Comparison of ENCODE assay signal across 8 mouse cellular contexts in genomic region chr15:51591406-51592068, GRCm38 (mm10).
DNase-seq lines count a peak whose midpoint lies in the region; ATAC-seq and TF ChIP-seq lines count a peak whose summit lies in the region.

No protein-coding gene starts in this region.

- no peaks in the 10 kb centered on the region for H3K79me2 ChIP-seq in myocyte (ENCODE audit: control insufficient read depth, insufficient read depth)

- peaks cover 16% of the 10 kb centered on the region for H3K4me1 ChIP-seq in limb, embryonic 12.5 days (replicated peaks)
- H3K4me1 ChIP-seq in limb, embryonic 10.5 days = peaks cover 17% of the 10 kb centered on the region
- no peaks in the 10 kb centered on the region; the same call in 1 of the 2 replicates for H3K4me1 ChIP-seq in hindbrain, postnatal 0 days (ENCODE audit: insufficient read depth, low read length)

- TF ChIP-seq CTCF in hindbrain, postnatal 0 days (IDR thresholded peaks at IDR 0.05; ENCODE audit: low read depth) = no peak

- H3K27ac ChIP-seq in limb, embryonic 12.5 days = no peak overlapping the region
- H3K27ac ChIP-seq in limb, embryonic 10.5 days = no peak overlapping the region
- peak overlapping the region; percentile 4; the same call in 1 of the 2 replicates for H3K27ac ChIP-seq in hindbrain, postnatal 0 days

- peak; percentile 36 to 53 for DNase-seq in cerebellum, postnatal 10 days
- DNase-seq in cerebellum, adult 9-10 months = no peak
- no peak for DNase-seq in limb, embryonic 10.5 days (ENCODE audit: low spot score)
- DNase-seq in hindbrain, postnatal 0 days (ENCODE audit: low spot score) = peak; percentile 53
- no peak for DNase-seq in adrenal gland, postnatal 4 days (ENCODE audit: low spot score in 2 of 2)
- no peak for DNase-seq in cerebellum, adult 9-11 months

- WGBS in limb, embryonic 12.5 days = 57% methylated on average over 17 of the region's 17 CpGs
- WGBS in limb, embryonic 10.5 days = 70% methylated on average over 17 of the region's 17 CpGs
- 31% methylated on average over 17 of the region's 17 CpGs for WGBS in hindbrain, postnatal 0 days

- no peaks in the 10 kb centered on the region for H3K27me3 ChIP-seq in limb, embryonic 12.5 days
- H3K27me3 ChIP-seq in limb, embryonic 10.5 days (ENCODE audit: low read depth, poor library complexity, severe bottlenecking) = no peaks in the 10 kb centered on the region
- H3K27me3 ChIP-seq in hindbrain, postnatal 0 days (ENCODE audit: insufficient read depth, low read length) = no peaks in the 10 kb centered on the region; the same call in 1 of the 2 replicates
- no peaks in the 10 kb centered on the region for H3K27me3 ChIP-seq in myocyte (ENCODE audit: control insufficient read depth, insufficient read depth, insufficient read length)

- no peaks in the 10 kb centered on the region for H3K36me3 ChIP-seq in limb, embryonic 12.5 days
- no peaks in the 10 kb centered on the region for H3K36me3 ChIP-seq in limb, embryonic 10.5 days
- no peaks in the 10 kb centered on the region for H3K36me3 ChIP-seq in hindbrain, postnatal 0 days (ENCODE audit: insufficient read depth, low read length)
- H3K36me3 ChIP-seq in myocyte (ENCODE audit: control insufficient read depth, insufficient read depth) = no peaks in the 10 kb centered on the region

- peak overlapping the region; percentile 17; the same call in 1 of the 2 replicates for H3K4me2 ChIP-seq in limb, embryonic 12.5 days
- peak overlapping the region; percentile 43 for H3K4me2 ChIP-seq in hindbrain, postnatal 0 days (ENCODE audit: low read depth, low read length)
- peak overlapping the region; percentile 94 for H3K4me2 ChIP-seq in myocyte (ENCODE audit: low read depth)

- no peaks in the 10 kb centered on the region for H3K9me3 ChIP-seq in limb, embryonic 12.5 days
- H3K9me3 ChIP-seq in limb, embryonic 10.5 days (replicated peaks) = no peaks in the 10 kb centered on the region
- H3K9me3 ChIP-seq in hindbrain, postnatal 0 days (ENCODE audit: low read length) = no peaks in the 10 kb centered on the region

- ATAC-seq in limb, embryonic 12.5 days (ENCODE audit: insufficient number of reproducible peaks, insufficient read depth, low FRiP score, low TSS enrichment, low read depth) = no peak
- no peak for ATAC-seq in hindbrain, postnatal 0 days

- H3K9ac ChIP-seq in limb, embryonic 12.5 days (replicated peaks) = no peak overlapping the region
- H3K9ac ChIP-seq in hindbrain, postnatal 0 days (replicated peaks; ENCODE audit: low read length) = no peak overlapping the region; the same call in 1 of the 2 replicates

- H3K4me3 ChIP-seq in limb, embryonic 12.5 days (replicated peaks) = no peak overlapping the region
- H3K4me3 ChIP-seq in limb, embryonic 10.5 days = no peak overlapping the region
- peak overlapping the region; percentile 18 for H3K4me3 ChIP-seq in hindbrain, postnatal 0 days (ENCODE audit: low read length)
- H3K4me3 ChIP-seq in myocyte = peak overlapping the region; percentile 10

- TF ChIP-seq POLR2A in myocyte (IDR thresholded peaks at IDR 0.05; ENCODE audit: insufficient read length, low read depth) = no peak

- H3ac ChIP-seq in myocyte (ENCODE audit: control insufficient read depth, insufficient read length) = no peak overlapping the region

TF ChIP-seq in myocyte, 11 proteins besides CTCF, POLR2A, EP300 and RAD21:
- peak; percentile 36 to 97 (median 96) for TF ChIP-seq MYOG (IDR thresholded peaks at IDR 0.05; ENCODE audit: control insufficient read depth in 1 of 3, insufficient read depth in 1 of 3, insufficient read length in 2 of 3, low read depth in 2 of 3)
- no peak for TF ChIP-seq E2F4 (IDR thresholded peaks at IDR 0.05; ENCODE audit: insufficient read depth)
- peak in 2 of 3 experiments; percentile 89 for TF ChIP-seq MYOD1 (IDR thresholded peaks at IDR 0.05; ENCODE audit: control insufficient read depth in 1 of 3, insufficient read length in 2 of 3, low read depth in 2 of 3)
- TF ChIP-seq TCF3 (IDR thresholded peaks at IDR 0.05; ENCODE audit: insufficient read length, low read depth) = peak; percentile 60
- peak; percentile 45 for TF ChIP-seq TCF12 (IDR thresholded peaks at IDR 0.05; ENCODE audit: insufficient read depth, poor library complexity, severe bottlenecking)

Comparison
In these comparisons a context has a peak if more than half of its experiments do, and no peak if none do; other contexts are left out.
1. DNase-seq: peak in cerebellum, postnatal 10 days (2 of 2) and hindbrain, postnatal 0 days (single experiment); none in cerebellum, adult 9-10 months (single experiment), limb, embryonic 10.5 days (single experiment), adrenal gland, postnatal 4 days (0 of 2) and cerebellum, adult 9-11 months (single experiment).
2. H3K4me2 ChIP-seq: peak in every context shown above with its lines; median percentile 94 in myocyte; 43 in hindbrain, postnatal 0 days; 17 in limb, embryonic 12.5 days.
3. H3K4me3 ChIP-seq: peak in hindbrain, postnatal 0 days (single experiment) and myocyte (single experiment); none in limb, embryonic 12.5 days (single experiment) and limb, embryonic 10.5 days (single experiment).